Mouse (Mus musculus) heart, embryonic 16.5 days (tissue): ENCODE measurements around the gene Atg9a. TPM values are rescaled to one million over a fixed set of nuclear protein-coding genes. Genes with fewer than 3 reads are reported as not detected.

Experiments
- microRNA-seq: library from miRNA; unstranded; fragments of <30 nt; microRNA quantifications from one replicate; pipeline ENCODE4, GENCODE M21; 2017
- polyA plus RNA-seq: library from polyadenylated mRNA; unstranded; fragments of >200 nt; fragmentation: Nextera tagmentation; extraction: Ambion mirVana; gene quantifications from 2 replicates; pipeline ENCODE4 v1.2.1, GENCODE M21; 2015

Atg9a gene
- polyA plus RNA-seq, 1 experiment from 2014 or later = 31.7 TPM

Small RNA genes lying within 50 kb of the gene (microRNA-seq; reads per million reads assigned to microRNA genes)
- gene Gm27943 = not detected

Other genes starting within 250 kb of the Atg9a start
- 0.14 and 0.17 TPM in 2 replicates for gene Ihh, start 240.5 kb downstream of the Atg9a start, polyA plus RNA-seq
- 7.5 and 8.8 TPM in 2 replicates for gene Nhej1, start 67.0 kb downstream of the Atg9a start, polyA plus RNA-seq
- gene Slc23a3, start 58.3 kb downstream of the Atg9a start, polyA plus RNA-seq = 1.1 TPM in 2 replicates
- 39.2 and 40.9 TPM in 2 replicates for gene Cnppd1, start 49.5 kb downstream of the Atg9a start, polyA plus RNA-seq
- 33.9 TPM in 2 replicates for gene Retreg2, start 49.4 kb downstream of the Atg9a start, polyA plus RNA-seq
- 30.4 and 31.7 TPM in 2 replicates for gene Zfand2b, start 23.6 kb downstream of the Atg9a start, polyA plus RNA-seq
- 15.2 and 16.1 TPM in 2 replicates for gene Abcb6, start 11.8 kb downstream of the Atg9a start, polyA plus RNA-seq
- gene Ankzf1, start within 50 bp of the Atg9a start, polyA plus RNA-seq = 22.8 and 32.0 TPM in 2 replicates
- 7.7 and 8.8 TPM in 2 replicates for gene Glb1l, start 18.6 kb upstream of the Atg9a start, polyA plus RNA-seq
- gene Stk16, start 18.6 kb upstream of the Atg9a start, polyA plus RNA-seq = 96.5 and 102 TPM in 2 replicates
- gene Tuba4a, start 27.7 kb upstream of the Atg9a start, polyA plus RNA-seq = 63.3 and 81.2 TPM in 2 replicates
- 0.24 TPM in 1 of 2 replicates, not detected in the other for gene A630095N17Rik, start 39.9 kb upstream of the Atg9a start, polyA plus RNA-seq
- gene Dnajb2, start 44.2 kb upstream of the Atg9a start, polyA plus RNA-seq = 45.6 and 46.0 TPM in 2 replicates
- 0.44 and 0.62 TPM in 2 replicates for gene Ptprn, start 72.3 kb upstream of the Atg9a start, polyA plus RNA-seq
- gene Resp18, start 86.2 kb upstream of the Atg9a start, polyA plus RNA-seq = 0.76 TPM in 1 of 2 replicates, not detected in the other
- gene Dnpep, start 125.8 kb upstream of the Atg9a start, polyA plus RNA-seq = 129 and 131 TPM in 2 replicates
- 469 and 480 TPM in 2 replicates for gene Des, start 168.1 kb upstream of the Atg9a start, polyA plus RNA-seq
- gene Speg, start 183.1 kb upstream of the Atg9a start, polyA plus RNA-seq = 41.1 and 46.4 TPM in 2 replicates
- gene Gmppa, start 243.7 kb upstream of the Atg9a start, polyA plus RNA-seq = 72.6 and 85.3 TPM in 2 replicates